Mouse (Mus musculus) heart, embryonic 16.5 days (tissue): ENCODE results near the gene Cep95. TPM values are rescaled to one million over a fixed set of nuclear protein-coding genes. Genes with fewer than 3 reads are reported as not detected.
"Not testable (repeated sequence)": the region's sequence is repeated elsewhere in the genome, so short reads cannot be mapped to it uniquely, and the experiment has no call there.

Source experiments
- ATAC-seq: fragments of 200-750 bp; cut with Nextera tagmentation; replicated peaks from 2 replicates; pipeline ENCODE4 v1.8.0; 2017; ENCODE audit warnings: moderate number of reproducible peaks; ENCODE audit not compliant: insufficient read depth, low FRiP score; ENCODE audit errors: extremely low read depth
- H3K27ac ChIP-seq: fragments of 300-500 bp; sonication (generic); 2 replicates; pipeline ENCODE4 v1.5.1; 2014; ENCODE audit warnings: mild to moderate bottlenecking, low read length, control low read depth, moderate library complexity
- H3K27me3 ChIP-seq: fragments of 300-500 bp; sonication (generic); 2 replicates; pipeline ENCODE4 v1.6.1; 2014; ENCODE audit warnings: low read length, mixed read lengths; ENCODE audit not compliant: control insufficient read depth, insufficient read depth
- H3K36me3 ChIP-seq: fragments of 300-500 bp; sonication (generic); 2 replicates; pipeline ENCODE4 v1.6.1; 2014; ENCODE audit not compliant: control insufficient read depth, insufficient read depth
- H3K4me1 ChIP-seq: fragments of 300-500 bp; sonication (generic); 2 replicates; pipeline ENCODE4 v1.6.1; 2014; ENCODE audit warnings: low read length, mixed read lengths; ENCODE audit not compliant: control insufficient read depth, insufficient read depth
- H3K4me2 ChIP-seq: fragments of 300-500 bp; sonication (generic); 2 replicates; pipeline ENCODE4 v1.6.1; 2014; ENCODE audit warnings: low read depth, mild to moderate bottlenecking, control low read depth, low read length
- H3K4me3 ChIP-seq: fragments of 300-500 bp; sonication (generic); 2 replicates; pipeline ENCODE4 v1.5.1; 2014; ENCODE audit warnings: mild to moderate bottlenecking, control low read depth, low read length
- H3K9ac ChIP-seq: fragments of 300-500 bp; sonication (generic); 2 replicates; pipeline ENCODE4 v1.6.1; 2014; ENCODE audit warnings: low read length, control low read depth
- H3K9me3 ChIP-seq: fragments of 300-500 bp; sonication (generic); replicated peaks from 2 replicates; pipeline ENCODE4 v1.6.1; 2016; ENCODE audit warnings: low read length; ENCODE audit not compliant: control insufficient read depth
- WGBS: fragments of 180-500 bp; shearing (Covaris S2); extraction: QIAGEN DNeasy Blood & Tissue Kit; methylation state at CpG from one replicate; pipeline ENCODE4 v1.1.7; 2014; 5-methylcytosine and 5-hydroxymethylcytosine counted together
- polyA plus RNA-seq: library from polyadenylated mRNA; unstranded; fragments of >200 nt; fragmentation: Nextera tagmentation; extraction: Ambion mirVana; gene quantifications from 2 replicates; pipeline ENCODE4 v1.2.1, GENCODE M21; 2015

Cep95 gene
- polyA plus RNA-seq, 1 experiment from 2014 or later: 15.1 TPM

DNA sequence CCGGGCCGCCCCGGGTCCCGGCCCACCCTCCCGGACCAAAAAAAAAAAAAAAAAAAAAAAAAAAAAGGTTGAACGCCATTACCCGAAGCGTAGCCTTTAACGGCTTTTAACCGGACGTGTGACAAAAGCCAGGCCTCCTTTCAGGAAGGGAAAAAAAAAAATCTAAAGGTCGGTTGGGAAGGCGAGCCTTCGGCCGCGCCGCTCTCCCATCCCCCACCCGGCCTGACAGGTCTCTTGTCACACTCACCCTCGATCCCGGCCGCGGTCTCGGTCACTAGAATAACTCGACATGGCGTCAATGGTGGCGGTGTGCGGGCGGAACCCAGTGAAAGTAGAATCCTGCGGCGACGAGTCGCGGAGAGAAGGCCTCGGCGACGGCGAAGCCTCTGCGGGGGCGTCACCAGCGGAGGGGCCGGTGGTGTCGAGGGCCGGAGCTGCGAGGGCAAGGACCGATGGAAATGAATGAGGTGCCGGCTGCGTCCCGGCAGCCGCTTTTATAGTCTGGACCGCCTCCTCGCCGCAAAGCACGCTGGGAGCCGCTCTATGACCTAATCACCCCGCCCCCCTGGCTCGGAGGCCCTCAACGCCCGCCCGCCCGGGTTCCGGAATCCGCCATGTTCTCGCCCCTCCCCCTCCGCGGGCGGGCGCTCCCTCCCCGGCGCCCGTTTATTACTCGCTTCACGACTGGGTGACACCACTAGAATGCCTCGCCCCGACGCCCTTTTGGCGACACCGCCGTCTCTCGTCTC lies 852 bp upstream of the Cep95 start:
- peak overlapping the region; percentile 100 for H3K27ac ChIP-seq
- ATAC-seq: peak; percentile 77
- H3K9ac ChIP-seq: peak overlapping the region; percentile 99
- peaks cover 23% of the 10 kb centered on the region for H3K4me1 ChIP-seq
- no peaks in the 10 kb centered on the region for H3K27me3 ChIP-seq
- under 1% methylated on average over 74 of the region's 79 CpGs for WGBS
- peak overlapping the region; percentile 53 for H3K4me2 ChIP-seq
- H3K36me3 ChIP-seq: peaks cover 30% of the 10 kb centered on the region
- H3K4me3 ChIP-seq: peak overlapping the region; percentile 93
- H3K9me3 ChIP-seq: no peaks in the 10 kb centered on the region

DNA sequence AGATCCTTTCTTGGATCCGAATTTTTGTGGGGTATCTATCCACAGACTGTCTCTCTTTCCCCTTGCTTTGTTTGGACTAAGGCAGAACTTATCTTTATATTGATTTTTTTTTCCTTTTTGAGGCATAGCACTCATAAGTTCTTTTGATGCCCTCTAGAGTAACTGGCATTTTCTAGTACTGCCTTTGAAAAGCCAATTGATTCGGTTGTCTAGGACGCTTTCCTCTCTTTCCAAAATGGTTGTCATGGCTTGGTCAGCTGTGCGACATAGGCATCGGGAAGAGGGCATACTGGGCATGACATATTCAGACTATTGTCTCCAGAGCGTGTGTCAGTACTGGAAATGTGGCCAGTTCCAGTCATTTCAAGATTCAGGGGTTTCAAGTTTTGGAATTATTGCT lies 597 bp downstream of the Cep95 start:
- H3K27ac ChIP-seq: peak overlapping the region; percentile 99
- H3K4me3 ChIP-seq: peak overlapping the region; percentile 93
- peaks cover 23% of the 10 kb centered on the region for H3K36me3 ChIP-seq
- peak overlapping the region; percentile 88 for H3K9ac ChIP-seq
- H3K4me1 ChIP-seq: peaks cover 20% of the 10 kb centered on the region
- no peaks in the 10 kb centered on the region for H3K9me3 ChIP-seq
- under 1% methylated on average over 6 of the region's 6 CpGs for WGBS
- H3K27me3 ChIP-seq: no peaks in the 10 kb centered on the region
- peak overlapping the region; percentile 80 for H3K4me2 ChIP-seq
- no peak for ATAC-seq

DNA sequence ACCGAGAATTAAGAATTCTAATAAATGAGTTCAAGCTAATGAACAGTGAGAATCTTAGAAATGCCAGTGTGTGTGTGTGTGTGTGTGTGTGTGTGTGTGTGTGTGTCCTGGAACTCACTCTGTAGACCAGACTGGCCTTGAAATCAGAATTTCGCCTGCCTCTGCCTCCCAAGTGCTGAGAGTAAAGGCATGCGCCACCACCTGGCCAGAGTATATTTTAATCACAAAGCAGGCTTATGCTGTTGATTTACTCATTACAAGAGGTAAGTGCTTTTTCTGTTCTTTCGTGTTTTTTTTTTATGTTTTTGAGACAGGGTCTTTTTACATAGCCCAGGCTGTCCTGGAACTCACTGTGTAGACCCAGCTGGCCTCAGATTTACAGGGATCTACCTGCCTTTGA lies 4.8 kb downstream of the Cep95 start:
- no peak overlapping the region for H3K4me3 ChIP-seq
- no peak for ATAC-seq
- no peak overlapping the region for H3K27ac ChIP-seq
- peaks cover 35% of the 10 kb centered on the region for H3K36me3 ChIP-seq
- peaks cover 5% of the 10 kb centered on the region; the same call in 1 of the 2 replicates for H3K4me1 ChIP-seq
- no peak overlapping the region for H3K4me2 ChIP-seq
- WGBS: 68% methylated on average over 4 of the region's 4 CpGs
- H3K9ac ChIP-seq: no peak overlapping the region
- H3K9me3 ChIP-seq: 0 out of 2 replicates have a peak, but pooled peaks cover 3% of the 10 kb centered on the region
- no peaks in the 10 kb centered on the region for H3K27me3 ChIP-seq

DNA sequence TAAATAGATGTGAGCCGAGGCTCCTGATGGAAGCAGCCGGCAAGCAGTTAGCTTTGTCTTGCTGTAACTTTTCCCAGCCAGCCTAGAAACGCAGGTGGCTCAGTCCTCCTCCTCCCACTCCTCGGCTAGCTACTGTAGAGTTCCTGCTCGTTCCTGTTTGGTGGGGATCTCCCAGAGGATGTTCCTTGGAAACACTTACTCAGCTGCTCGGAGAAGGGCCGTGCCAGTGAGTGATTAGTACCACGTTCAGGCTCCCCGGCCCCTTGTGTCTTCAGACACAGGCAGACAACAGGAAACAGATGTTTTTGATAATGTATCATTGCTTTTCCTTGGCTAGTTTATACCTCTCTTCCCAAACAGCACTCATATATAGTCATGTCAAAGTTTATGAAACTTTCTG lies 6.6 kb downstream of the Cep95 start:
- peak overlapping the region; percentile 7 for H3K27ac ChIP-seq
- H3K27me3 ChIP-seq: no peaks in the 10 kb centered on the region
- ATAC-seq: 0 out of 2 replicates have a peak, but pooled peaks have one; percentile 45
- H3K4me3 ChIP-seq: no peak overlapping the region
- H3K9me3 ChIP-seq: 0 out of 2 replicates have a peak, but pooled peaks cover 3% of the 10 kb centered on the region
- no peak overlapping the region for H3K4me2 ChIP-seq
- 45% methylated on average over 9 of the region's 9 CpGs for WGBS
- H3K4me1 ChIP-seq: 0 out of 2 replicates have a peak, but pooled peaks cover 2% of the 10 kb centered on the region
- no peak overlapping the region for H3K9ac ChIP-seq
- peaks cover 51% of the 10 kb centered on the region for H3K36me3 ChIP-seq

DNA sequence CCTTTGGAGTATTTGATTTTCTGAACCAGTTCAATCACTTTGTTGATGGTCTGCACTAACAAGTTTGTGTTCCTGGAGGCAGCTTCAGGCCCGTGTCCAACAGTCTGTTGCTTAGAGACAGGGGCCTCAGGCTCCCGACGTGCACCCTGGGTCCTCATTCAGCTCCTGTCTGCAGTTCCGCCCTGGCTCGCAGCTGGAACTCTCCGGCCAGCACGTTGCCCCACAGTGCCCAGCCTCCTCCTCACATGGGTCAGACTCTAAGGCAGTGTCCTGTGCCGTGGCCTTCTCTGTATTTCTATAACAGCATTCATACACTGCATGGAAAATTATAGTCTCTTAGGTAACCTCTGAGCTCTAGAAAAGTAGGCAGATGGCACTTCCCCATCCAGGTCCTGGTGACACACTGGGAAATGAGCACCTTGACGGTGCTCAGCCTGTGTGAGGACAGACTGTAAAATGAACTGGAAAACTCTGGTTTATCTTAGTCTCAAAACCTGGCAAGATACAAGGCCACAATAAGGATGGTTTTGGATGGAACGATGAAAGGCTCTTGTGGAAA lies 13.1 kb downstream of the Cep95 start:
- no peak for ATAC-seq
- Histone ChIP-seq H3K36me3 (peaks cover 65% of the 10 kb centered on the region), H3K27me3 (no peaks in the 10 kb centered on the region)

DNA sequence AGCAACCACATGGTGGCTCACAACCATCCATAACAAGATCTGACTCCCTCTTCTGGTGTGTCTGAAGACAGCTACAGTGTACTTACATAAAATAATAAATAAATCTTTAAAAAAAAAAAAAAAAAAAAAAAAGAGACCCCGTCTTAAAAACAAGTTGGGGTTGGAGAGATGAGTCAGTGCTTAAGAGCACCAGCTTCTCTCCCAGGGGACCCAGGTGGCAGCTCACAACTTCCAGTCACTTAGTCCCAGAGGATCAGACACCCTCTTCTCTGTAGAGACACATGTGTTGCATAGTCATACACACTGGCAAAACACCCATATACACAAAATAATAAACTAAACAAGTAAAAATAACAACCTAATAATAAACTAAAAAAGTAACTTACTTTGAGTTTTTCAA lies 18.4 kb downstream of the Cep95 start:
- not testable (repeated sequence) for H3K27me3 ChIP-seq, H3K4me2 ChIP-seq, H3K4me1 ChIP-seq, H3K4me3 ChIP-seq, H3K27ac ChIP-seq, ATAC-seq, H3K9ac ChIP-seq, H3K9me3 ChIP-seq
- peaks cover 32% of the 10 kb centered on the region for H3K36me3 ChIP-seq
- WGBS: 60% methylated on average over 1 of the region's 1 CpGs

More for the DNA sequence above, 13.1 kb downstream of the Cep95 start:
- Histone ChIP-seq H3K9me3 (0 out of 2 replicates have a peak, but pooled peaks cover 3% of the 10 kb centered on the region), H3K27ac (no peak overlapping the region), H3K4me2 (no peak overlapping the region), H3K4me1 (no peaks in the 10 kb centered on the region), H3K9ac (no peak overlapping the region), H3K4me3 (no peak overlapping the region)
- WGBS: 86% methylated on average over 10 of the region's 10 CpGs

DNA sequence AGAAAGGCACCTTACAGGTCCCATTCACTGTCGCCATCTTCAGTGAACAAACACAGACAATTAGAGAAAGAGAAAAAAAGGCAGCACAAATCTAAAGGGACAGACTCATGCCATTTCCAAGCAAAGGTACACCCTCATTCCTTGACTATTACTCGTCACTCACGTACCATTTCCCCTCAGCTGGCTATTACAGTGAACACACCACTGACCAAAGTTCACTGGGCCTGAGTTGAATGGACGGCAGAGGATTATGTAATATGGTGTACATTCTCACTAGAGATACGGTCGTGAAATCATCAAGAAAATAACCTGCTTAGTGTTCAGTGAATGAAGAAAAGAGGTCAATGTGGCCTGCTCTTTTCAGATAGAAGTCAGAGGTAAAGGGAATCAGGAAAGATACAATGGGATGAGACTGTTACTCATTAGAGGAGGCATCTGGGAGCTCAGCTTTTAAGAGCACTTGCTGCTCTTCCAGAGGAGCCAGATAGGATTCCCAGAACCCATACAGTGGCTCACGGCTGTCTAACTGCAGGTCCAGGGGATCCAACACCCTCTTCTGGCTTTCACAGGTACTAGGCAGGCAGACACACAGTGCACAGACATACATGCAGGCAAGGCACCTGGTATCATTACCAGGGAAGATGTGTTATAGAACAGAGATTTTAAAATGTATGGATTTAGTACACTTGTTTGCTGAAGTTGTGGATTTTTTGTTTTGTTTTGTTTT lies 23.5 kb downstream of the Cep95 start:
- Histone ChIP-seq H3K4me3 (no peak overlapping the region), H3K36me3 (peaks cover 42% of the 10 kb centered on the region), H3K4me1 (peaks cover 5% of the 10 kb centered on the region), H3K27ac (no peak overlapping the region), H3K4me2 (no peak overlapping the region), H3K9ac (no peak overlapping the region), H3K27me3 (no peaks in the 10 kb centered on the region), H3K9me3 (no peaks in the 10 kb centered on the region)
- ATAC-seq: no peak
- WGBS: 85% methylated on average over 7 of the region's 7 CpGs

DNA sequence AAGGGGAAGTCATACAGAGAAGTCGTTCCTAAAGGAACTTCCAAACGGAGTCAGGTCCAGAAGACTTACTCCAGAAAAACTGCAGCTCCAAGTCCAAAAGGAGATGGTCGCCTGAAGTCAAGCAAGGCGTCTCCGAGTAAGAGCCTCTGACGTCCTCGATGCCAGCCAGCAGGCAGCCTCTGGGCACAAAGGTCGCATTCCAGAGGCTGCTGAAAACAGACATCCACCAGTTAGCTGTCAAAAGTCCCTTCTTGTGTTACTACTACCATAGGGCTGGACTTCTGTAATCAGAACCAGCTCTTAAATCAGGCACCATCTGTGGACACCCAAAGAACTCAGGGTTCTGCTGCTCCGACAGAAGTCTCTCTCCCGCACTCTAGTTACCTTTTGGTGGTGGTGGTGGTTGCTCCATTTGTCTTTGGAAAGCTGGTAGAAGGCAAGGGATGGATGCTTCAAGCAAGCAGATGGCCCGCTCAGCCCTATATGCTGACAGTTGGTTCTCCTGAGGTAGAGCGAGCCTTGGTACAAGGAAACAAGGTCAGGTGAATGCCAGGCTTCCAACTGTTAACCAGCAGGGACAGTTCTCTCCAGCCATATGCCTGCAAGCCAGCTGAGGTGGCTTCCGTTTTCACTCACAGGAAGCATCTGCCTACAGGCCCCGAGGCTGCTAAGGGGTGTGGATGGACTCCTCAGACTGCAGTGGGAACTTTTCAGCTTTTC lies 25.7 kb downstream of the Cep95 start:
- Histone ChIP-seq H3K4me2 (no peak overlapping the region), H3K9me3 (no peaks in the 10 kb centered on the region), H3K27ac (no peak overlapping the region), H3K36me3 (peaks cover 44% of the 10 kb centered on the region), H3K27me3 (no peaks in the 10 kb centered on the region), H3K4me1 (peaks cover 20% of the 10 kb centered on the region), H3K4me3 (no peak overlapping the region), H3K9ac (no peak overlapping the region)
- no peak for ATAC-seq
- WGBS: 74% methylated on average over 14 of the region's 14 CpGs
